Mouse (Mus musculus) midbrain, embryonic 13.5 days (tissue): ENCODE results near the gene Atp5h. TPM values are rescaled to one million over a fixed set of nuclear protein-coding genes. Genes with fewer than 3 reads are reported as not detected.

ENCODE experiments used
- ATAC-seq: fragments of 200-750 bp; cut with Nextera tagmentation; 2 replicates; pipeline ENCODE4 v1.8.0; 2017; ENCODE audit warnings: mild to moderate bottlenecking, moderate TSS enrichment, moderate library complexity
- H3K27ac ChIP-seq: fragments of 300-500 bp; sonication (generic); 2 replicates; pipeline ENCODE4 v1.5.1; 2015; ENCODE audit warnings: inconsistent platforms, mild to moderate bottlenecking, moderate library complexity
- H3K27me3 ChIP-seq: fragments of 300-500 bp; sonication (generic); 2 replicates; pipeline ENCODE4 v1.6.1; 2015; ENCODE audit warnings: mild to moderate bottlenecking, inconsistent platforms
- H3K36me3 ChIP-seq: fragments of 300-500 bp; sonication (generic); 2 replicates; pipeline ENCODE4 v1.6.1; 2015; ENCODE audit warnings: mild to moderate bottlenecking, inconsistent platforms
- H3K4me1 ChIP-seq: fragments of 300-500 bp; sonication (generic); replicated peaks from 2 replicates; pipeline ENCODE4 v1.6.1; 2015; ENCODE audit warnings: inconsistent platforms
- H3K4me2 ChIP-seq: fragments of 300-500 bp; sonication (generic); replicated peaks from 2 replicates; pipeline ENCODE4 v1.6.1; 2015; ENCODE audit warnings: moderate library complexity, mild to moderate bottlenecking, inconsistent platforms
- H3K4me3 ChIP-seq: fragments of 300-500 bp; sonication (generic); replicated peaks from 2 replicates; pipeline ENCODE4 v1.5.1; 2015; ENCODE audit warnings: mild to moderate bottlenecking, inconsistent platforms
- H3K9ac ChIP-seq: fragments of 300-500 bp; sonication (generic); replicated peaks from 2 replicates; pipeline ENCODE4 v1.6.1; 2015; ENCODE audit warnings: mild to moderate bottlenecking, inconsistent platforms
- H3K9me3 ChIP-seq: fragments of 300-500 bp; sonication (generic); 2 replicates; pipeline ENCODE4 v1.6.1; 2016; ENCODE audit warnings: mild to moderate bottlenecking, inconsistent platforms
- WGBS: fragments of 180-500 bp; shearing (Covaris S2); methylation state at CpG from one replicate; pipeline ENCODE4 v1.1.7; 2015; 5-methylcytosine and 5-hydroxymethylcytosine counted together
- polyA plus RNA-seq: library from polyadenylated mRNA; unstranded; fragments of >200 nt; fragmentation: Nextera tagmentation; extraction: Ambion mirVana; gene quantifications from 2 replicates; pipeline ENCODE4 v1.2.1, GENCODE M21; 2015

The Atp5h gene
- polyA plus RNA-seq, 1 experiment from 2014 or later = 948 TPM

DNA sequence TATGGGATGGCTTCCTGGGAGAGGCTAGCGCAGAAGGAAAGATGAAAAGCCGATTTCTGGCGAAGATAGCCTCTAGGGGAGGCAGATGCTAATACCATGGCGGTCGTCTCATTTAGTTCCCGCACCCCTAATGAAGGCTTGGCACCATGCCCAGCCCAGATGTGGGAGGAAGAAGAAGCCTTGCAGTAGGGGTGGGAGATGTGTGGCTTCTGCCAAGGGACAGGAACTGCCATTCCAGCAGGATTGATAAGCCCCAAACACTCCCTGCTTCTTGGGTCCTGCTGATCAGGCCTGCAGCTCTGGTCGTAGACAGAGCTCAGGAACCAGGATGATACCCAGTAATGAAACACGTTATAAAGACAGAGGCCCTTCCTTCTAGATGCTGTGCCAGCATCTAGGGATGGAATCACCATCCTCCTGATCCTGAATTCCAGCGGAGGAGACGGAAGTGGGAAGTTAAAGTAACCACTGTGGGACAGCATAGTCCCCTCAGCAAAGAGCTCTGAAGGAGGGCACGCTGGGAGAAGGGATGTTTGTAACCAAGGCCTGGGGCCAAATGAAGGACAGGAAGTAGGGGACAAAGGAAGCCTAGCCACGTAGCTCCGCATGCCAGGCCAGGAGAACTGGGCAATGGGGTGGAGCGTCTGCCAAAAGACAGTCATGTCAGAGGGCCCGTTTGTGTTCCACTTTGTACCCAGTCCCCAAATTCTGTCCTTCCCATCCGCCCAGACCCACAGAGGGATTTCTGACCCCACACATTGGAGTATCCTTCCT is 35.9 kb downstream of the Atp5h start:
- H3K27me3 ChIP-seq = no peaks in the 10 kb centered on the region
- peak overlapping the region; percentile 74 for H3K27ac ChIP-seq
- 0 out of 2 replicates have a peak, but pooled peaks cover 5% of the 10 kb centered on the region for H3K36me3 ChIP-seq
- 38% methylated on average over 16 of the region's 16 CpGs for WGBS
- peak overlapping the region; percentile 82 for H3K4me2 ChIP-seq
- H3K4me3 ChIP-seq = peak overlapping the region; percentile 87
- H3K9ac ChIP-seq = peak overlapping the region; percentile 97
- no peaks in the 10 kb centered on the region for H3K9me3 ChIP-seq
- peak; percentile 2; the same call in 1 of the 2 replicates for ATAC-seq
- peaks cover 45% of the 10 kb centered on the region for H3K4me1 ChIP-seq

DNA sequence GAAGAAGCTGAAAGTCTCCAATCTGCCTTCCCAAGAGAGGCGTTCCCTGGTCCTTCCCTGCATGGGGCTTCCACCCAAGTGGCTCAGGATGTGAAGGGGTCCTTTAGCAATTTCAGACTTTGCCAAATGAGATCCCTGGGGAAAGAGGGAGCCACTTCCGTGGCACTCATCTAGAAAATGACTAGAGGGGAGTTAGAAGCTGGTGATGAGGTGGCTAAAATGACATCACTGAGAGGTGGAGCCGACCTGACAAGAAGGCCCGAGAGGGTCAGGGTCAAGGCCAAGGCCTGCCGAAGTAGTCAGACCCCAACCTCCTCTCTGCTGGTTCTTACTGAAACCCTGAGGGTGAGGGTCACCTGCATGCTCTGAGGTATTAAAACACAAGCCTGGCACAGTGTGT is 36.9 kb downstream of the Atp5h start:
- peak overlapping the region; percentile 98 for H3K27ac ChIP-seq
- peak overlapping the region; percentile 97 for H3K9ac ChIP-seq
- no peaks in the 10 kb centered on the region for H3K9me3 ChIP-seq
- no peaks in the 10 kb centered on the region for H3K27me3 ChIP-seq
- peak overlapping the region; percentile 82 for H3K4me2 ChIP-seq
- 12% methylated on average over 5 of the region's 5 CpGs for WGBS
- H3K36me3 ChIP-seq = 0 out of 2 replicates have a peak, but pooled peaks cover 3% of the 10 kb centered on the region
- no peak for ATAC-seq
- peak overlapping the region; percentile 87 for H3K4me3 ChIP-seq
- peaks cover 45% of the 10 kb centered on the region for H3K4me1 ChIP-seq

DNA sequence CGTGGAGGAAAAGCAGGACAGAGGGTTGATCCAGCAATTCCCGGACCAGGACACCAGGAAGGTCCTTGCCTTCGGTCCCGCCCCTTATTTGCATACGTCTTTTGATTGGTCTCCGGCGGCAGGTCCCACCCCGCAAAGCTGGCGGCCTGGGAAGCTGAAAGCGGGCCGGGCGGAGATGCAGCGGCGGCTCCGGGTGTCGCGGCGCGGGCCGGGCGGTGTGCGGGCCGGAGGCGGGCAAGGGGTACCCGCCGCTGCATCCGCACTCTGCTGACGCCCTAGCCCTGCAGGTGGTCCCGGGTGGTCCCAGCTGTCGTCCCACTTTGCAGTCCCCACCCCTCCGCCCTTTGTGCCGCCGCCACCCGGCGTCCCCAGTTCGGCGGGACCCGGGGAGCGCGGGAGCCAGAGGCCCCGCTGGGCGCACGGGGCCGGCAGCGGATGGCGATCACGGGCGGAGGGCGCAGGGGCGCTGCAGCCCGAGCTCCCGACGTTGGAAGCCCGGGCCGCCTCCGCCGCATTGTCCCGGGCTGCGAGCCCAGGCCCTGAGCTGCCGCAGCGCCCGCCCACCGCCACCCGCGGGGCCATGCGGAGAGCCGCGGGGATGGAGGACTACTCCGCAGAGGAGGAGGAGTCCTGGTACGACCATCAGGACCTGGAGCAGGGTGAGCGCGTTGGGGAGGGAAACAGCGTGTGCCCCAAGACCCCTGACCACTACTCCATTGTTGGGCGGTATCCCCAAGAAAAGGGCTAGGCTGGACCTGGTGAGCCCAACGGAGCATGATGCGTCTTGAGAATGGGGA is 37.8 kb downstream of the Atp5h start, which contains the start of gene Cdr2l:
Cdr2l (plus strand) TSS at position 174 of the 797 bp plus-strand sequence.
- H3K4me3 ChIP-seq = peak within 1 kb of the TSS; percentile 87
- H3K4me2 ChIP-seq = peak within 1 kb of the TSS; percentile 82
- peaks cover 45% of the 10 kb centered on the region for H3K4me1 ChIP-seq
- no peaks in the 10 kb centered on the region for H3K27me3 ChIP-seq
- H3K9ac ChIP-seq = peak within 1 kb of the TSS; percentile 97
- peak within 1 kb of the TSS; percentile 98 for H3K27ac ChIP-seq
- H3K36me3 ChIP-seq = 0 out of 2 replicates have a peak, but pooled peaks cover 3% of the 10 kb centered on the region
- H3K9me3 ChIP-seq = no peaks in the 10 kb centered on the region
- WGBS = under 1% methylated on average over 75 of the region's 76 CpGs
- ATAC-seq = peak; percentile 89

DNA sequence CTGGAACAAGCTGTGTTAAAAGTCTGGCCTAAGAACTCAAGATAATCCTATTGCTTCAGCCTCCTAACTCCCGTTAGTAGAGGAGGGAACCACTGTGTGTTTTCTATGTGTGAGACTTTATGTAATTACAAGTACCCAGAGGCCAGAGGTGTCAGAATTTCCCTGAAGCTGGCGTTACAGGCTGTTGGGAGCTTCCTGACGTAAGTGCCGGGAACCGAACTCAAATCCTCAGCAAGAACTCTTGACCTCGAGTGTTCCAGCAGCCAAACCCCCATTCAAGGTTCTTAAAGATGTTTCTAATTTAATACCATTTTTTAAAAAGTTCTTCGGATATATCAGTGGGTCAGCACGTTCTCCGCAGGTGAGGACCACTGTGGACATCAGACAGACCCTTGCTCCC is 38.5 kb downstream of the Atp5h start:
- peak overlapping the region; percentile 87 for H3K4me3 ChIP-seq
- no peaks in the 10 kb centered on the region for H3K36me3 ChIP-seq
- ATAC-seq = no peak
- 11% methylated on average over 9 of the region's 9 CpGs for WGBS
- no peaks in the 10 kb centered on the region for H3K9me3 ChIP-seq
- H3K27me3 ChIP-seq = 0 out of 2 replicates have a peak, but pooled peaks cover under 1% of the 10 kb centered on the region
- peaks cover 43% of the 10 kb centered on the region for H3K4me1 ChIP-seq
- H3K4me2 ChIP-seq = peak overlapping the region; percentile 82
- H3K9ac ChIP-seq = no peak overlapping the region
- H3K27ac ChIP-seq = peak overlapping the region; percentile 98; the same call in 1 of the 2 replicates

DNA sequence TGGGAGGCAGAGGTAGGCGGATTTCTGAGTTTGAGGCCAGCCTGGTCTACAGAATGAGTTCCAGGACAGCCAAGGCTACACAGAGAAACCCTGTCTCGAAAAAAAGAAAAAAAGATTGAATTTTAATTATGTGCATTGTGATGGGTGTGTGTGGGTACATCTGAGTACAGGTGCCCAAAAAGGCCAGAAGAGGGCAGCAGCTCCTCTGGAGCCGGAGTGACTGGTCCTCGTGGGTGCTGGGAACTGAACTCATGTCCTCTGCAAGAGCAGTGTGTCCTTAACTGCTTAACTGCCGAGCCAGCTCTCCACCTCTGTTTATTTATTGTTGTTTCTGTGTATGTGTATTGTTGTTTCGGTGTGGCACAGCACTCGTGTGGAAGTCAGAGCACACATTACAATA is 41.9 kb downstream of the Atp5h start:
- ATAC-seq = no peak
- Histone ChIP-seq H3K4me1 (peaks cover 22% of the 10 kb centered on the region), H3K27me3 (peaks cover 20% of the 10 kb centered on the region; the same call in 1 of the 2 replicates), H3K9me3 (no peaks in the 10 kb centered on the region), H3K9ac (no peak overlapping the region), H3K27ac (no peak overlapping the region), H3K4me3 (no peak overlapping the region), H3K4me2 (no peak overlapping the region), H3K36me3 (no peaks in the 10 kb centered on the region)
- 86% methylated on average over 7 of the region's 7 CpGs for WGBS

DNA sequence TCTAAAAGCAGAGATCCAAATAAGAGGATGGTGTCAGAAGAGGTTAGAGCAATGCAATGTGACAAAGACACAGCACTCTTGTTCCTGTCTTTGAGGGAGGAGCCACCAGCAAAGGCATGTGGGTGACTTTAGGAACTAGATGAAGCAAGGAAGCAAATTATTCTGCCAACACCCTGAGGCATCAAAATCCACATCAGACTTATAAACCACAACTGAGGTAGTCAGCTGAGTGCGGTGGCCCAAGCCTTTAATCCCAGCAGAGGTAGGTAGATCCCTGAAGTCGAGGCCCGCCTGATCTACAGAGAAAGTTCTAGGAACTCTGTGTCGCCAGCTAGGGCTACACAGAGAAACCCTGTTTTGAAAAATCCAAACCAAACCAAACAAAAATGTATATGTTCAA is 42.5 kb downstream of the Atp5h start:
- ATAC-seq = no peak
- peaks cover 20% of the 10 kb centered on the region; the same call in 1 of the 2 replicates for H3K27me3 ChIP-seq
- no peak overlapping the region for H3K4me2 ChIP-seq
- no peaks in the 10 kb centered on the region for H3K36me3 ChIP-seq
- peaks cover 18% of the 10 kb centered on the region for H3K4me1 ChIP-seq
- H3K9me3 ChIP-seq = no peaks in the 10 kb centered on the region
- no peak overlapping the region for H3K27ac ChIP-seq
- H3K9ac ChIP-seq = no peak overlapping the region
- no peak overlapping the region for H3K4me3 ChIP-seq
- WGBS = 91% methylated on average over 4 of the region's 4 CpGs

DNA sequence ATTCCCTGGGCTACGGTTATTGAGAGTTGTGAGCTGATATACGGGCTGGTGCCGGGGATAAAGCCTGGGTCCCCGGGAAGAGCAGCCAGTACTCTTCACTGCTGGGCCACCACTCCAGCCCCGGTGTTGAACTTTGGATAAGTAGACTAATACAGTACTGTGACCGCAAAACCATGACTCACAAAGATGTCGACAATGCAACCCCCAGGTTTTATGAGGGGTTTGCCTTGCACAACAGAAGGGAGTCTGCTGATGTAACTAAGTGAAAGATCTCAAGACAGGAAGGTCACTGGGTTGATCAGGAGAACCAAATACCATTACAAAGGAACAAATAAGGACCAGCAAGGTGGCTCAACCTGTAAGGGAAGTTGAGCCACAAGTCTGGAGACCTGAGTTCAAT is 43.0 kb downstream of the Atp5h start:
- whole genome bisulfite sequencing = 69% methylated on average over 7 of the region's 7 CpGs
- Histone ChIP-seq H3K4me2 (no peak overlapping the region), H3K9me3 (no peaks in the 10 kb centered on the region), H3K36me3 (no peaks in the 10 kb centered on the region), H3K27me3 (peaks cover 20% of the 10 kb centered on the region; the same call in 1 of the 2 replicates), H3K4me1 (peaks cover 18% of the 10 kb centered on the region), H3K9ac (no peak overlapping the region), H3K4me3 (no peak overlapping the region), H3K27ac (no peak overlapping the region)
- no peak for ATAC-seq

DNA sequence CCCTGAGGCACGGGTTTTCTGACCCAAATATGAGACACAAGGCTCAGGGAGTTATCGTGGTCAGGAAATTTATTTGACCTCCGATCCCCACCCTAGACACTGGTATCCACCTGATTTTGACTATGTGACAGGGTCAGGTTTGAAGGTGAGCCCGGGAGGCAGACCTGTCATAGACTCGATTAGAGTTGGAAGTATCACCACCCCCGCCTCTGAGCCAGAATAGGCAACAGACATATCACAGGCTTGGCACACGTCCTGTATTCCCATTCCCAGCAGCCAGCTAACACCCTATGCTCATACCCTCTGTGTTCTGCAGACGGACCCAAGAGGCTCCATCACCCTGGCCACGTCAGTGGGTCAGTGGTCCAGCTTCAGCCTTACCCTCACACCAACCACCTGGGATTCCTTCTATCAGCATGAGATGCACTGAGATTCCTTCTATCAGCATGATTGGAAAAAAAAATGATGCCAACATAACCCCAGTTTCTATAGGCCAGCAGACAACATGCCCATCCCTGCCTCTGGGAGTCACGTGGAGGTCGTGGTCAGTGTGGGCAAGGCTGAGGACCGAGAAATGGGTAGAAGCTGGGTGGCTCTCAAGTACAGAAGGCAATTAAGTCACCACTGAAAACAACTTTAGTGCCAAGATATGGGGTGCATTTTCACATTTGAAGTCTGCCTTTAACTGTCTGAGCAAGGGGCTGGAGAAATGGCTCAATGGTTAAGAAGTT is 44.9 kb downstream of the Atp5h start:
- ATAC-seq = no peak; the same call in 1 of the 2 replicates
- peak overlapping the region; percentile 41 for H3K4me3 ChIP-seq
- H3K4me2 ChIP-seq = peak overlapping the region; percentile 64
- H3K27me3 ChIP-seq = peaks cover 29% of the 10 kb centered on the region; the same call in 1 of the 2 replicates
- H3K36me3 ChIP-seq = no peaks in the 10 kb centered on the region
- 68% methylated on average over 12 of the region's 12 CpGs for WGBS
- H3K9ac ChIP-seq = peak overlapping the region; percentile 64
- peaks cover 14% of the 10 kb centered on the region for H3K4me1 ChIP-seq
- no peak overlapping the region for H3K27ac ChIP-seq
- H3K9me3 ChIP-seq = no peaks in the 10 kb centered on the region

DNA sequence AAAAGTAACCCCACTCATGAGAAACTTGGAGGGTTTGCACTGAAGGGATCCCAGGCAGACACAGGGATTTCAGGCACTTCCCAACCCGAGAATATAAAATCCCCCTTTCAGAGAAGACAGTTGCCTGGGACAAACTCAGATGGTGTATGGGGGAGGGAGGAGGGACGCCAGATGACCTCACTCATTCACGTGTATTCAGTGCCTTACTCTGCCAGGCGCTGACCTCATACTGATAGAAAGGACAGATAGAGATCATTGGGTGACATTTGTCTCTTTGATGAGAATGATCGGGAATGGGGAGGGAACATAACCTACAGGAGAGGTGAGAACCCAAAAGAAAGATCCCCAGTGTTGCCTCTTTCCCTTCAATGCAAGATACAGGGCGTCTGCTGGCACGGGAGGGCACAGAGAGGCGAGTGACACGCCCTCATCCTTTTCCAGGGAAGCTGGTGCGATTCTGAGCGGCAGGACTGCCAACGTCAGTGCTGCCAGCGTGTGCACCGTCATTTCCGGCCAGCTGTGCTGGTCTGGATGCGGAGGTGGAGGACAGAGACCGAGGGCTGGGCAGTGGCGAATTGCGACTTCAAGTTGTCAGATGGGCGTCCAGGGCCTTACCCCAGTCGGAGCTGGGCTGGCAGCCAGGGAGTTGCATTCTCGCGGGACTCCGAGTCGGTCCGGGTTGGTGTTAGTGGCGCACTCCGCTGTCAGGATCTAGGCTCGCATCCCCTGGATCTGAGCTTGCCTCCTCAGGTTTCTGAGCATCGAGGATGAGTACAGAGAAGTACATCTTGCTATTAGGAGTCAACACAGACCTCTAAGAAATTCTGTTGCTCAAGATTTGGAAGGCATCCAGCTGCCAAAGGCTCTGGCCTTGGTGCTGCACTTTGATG is 45.7 kb downstream of the Atp5h start:
- 2% methylated on average over 30 of the region's 30 CpGs for WGBS

DNA sequence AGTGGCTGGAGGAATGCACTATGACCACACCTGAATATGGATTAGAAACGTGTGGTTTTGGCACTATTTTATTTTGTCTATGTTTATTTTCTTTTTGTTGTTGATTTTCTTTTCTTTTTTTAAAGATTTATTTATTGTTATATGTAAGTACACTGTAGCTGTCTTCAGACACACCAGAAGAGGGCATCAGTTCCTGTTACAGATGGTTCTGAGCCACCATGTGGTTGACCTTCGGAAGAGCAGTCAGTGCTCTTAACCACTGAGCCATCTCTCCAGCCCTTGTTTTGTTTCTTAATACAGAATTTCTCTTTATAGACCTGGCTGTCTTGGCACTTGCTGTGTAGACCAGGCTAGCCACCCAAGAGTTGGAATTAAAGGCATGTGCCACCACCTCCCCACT is 47.0 kb downstream of the Atp5h start:
- Histone ChIP-seq H3K36me3 (no peaks in the 10 kb centered on the region), H3K4me1 (peaks cover 14% of the 10 kb centered on the region), H3K4me3 (no peak overlapping the region), H3K27me3 (peaks cover 36% of the 10 kb centered on the region), H3K27ac (no peak overlapping the region), H3K4me2 (no peak overlapping the region), H3K9me3 (no peaks in the 10 kb centered on the region), H3K9ac (no peak overlapping the region)
- no peak for ATAC-seq
- 46% methylated on average over 2 of the region's 2 CpGs for WGBS

More for the DNA sequence above, 45.7 kb downstream of the Atp5h start:
- no peaks in the 10 kb centered on the region for H3K36me3 ChIP-seq
- 0 out of 2 replicates have a peak overlapping the region, but pooled peaks have one; percentile 15 for H3K27ac ChIP-seq
- ATAC-seq = peak; percentile 85
- H3K9ac ChIP-seq = peak overlapping the region; percentile 64
- H3K4me3 ChIP-seq = peak overlapping the region; percentile 41
- no peaks in the 10 kb centered on the region for H3K9me3 ChIP-seq
- peak overlapping the region; percentile 64 for H3K4me2 ChIP-seq
- H3K27me3 ChIP-seq = peaks cover 36% of the 10 kb centered on the region
- peaks cover 14% of the 10 kb centered on the region for H3K4me1 ChIP-seq

DNA sequence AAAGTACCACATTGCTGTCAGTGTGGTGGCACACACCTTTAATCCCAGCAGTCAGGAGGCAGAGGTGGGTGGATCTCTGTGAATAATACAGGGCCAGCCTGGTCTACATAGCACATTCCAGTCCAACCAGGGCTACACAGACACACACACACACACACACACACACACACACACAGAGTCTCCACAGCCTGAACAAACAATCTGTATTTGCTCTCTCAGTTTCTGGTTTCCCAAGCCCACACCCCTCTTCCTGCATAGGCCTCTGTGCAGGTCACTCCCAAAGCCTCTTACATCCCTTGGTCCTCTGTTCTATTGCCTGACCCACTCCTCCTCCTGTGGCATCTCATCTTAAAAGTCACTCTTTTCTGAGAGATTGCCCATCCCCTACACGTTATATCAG is 47.7 kb downstream of the Atp5h start:
- Histone ChIP-seq H3K27ac (no peak overlapping the region), H3K4me3 (no peak overlapping the region), H3K4me2 (no peak overlapping the region), H3K9me3 (no peaks in the 10 kb centered on the region), H3K9ac (no peak overlapping the region), H3K36me3 (no peaks in the 10 kb centered on the region), H3K27me3 (peaks cover 36% of the 10 kb centered on the region), H3K4me1 (peaks cover 20% of the 10 kb centered on the region)
- ATAC-seq = no peak
- WGBS = 84% methylated on average over 1 of the region's 1 CpGs
